Mouse (Mus musculus) E14TG2a.4 (cell line): ENCODE measurements around the gene AA467197.

Experiments used
- CTCF ChIP-seq: conservative IDR thresholded peaks from 2 replicates; pipeline ENCODE4 v1.5.1; 2014; ENCODE audit warnings: low read length
- POU5F1 ChIP-seq: IDR thresholded peaks from 2 replicates; pipeline ENCODE4 v1.6.1; 2014; ENCODE audit warnings: low read length, borderline replicate concordance

GRCm38 (mm10) chr2:122638673-122639072 lies 1.9 kb downstream of the AA467197 start:
- TF ChIP-seq CTCF, result no peak
- no peak for TF ChIP-seq POU5F1
